In genomic region chr3:34665751-34666665, GRCm38 (mm10) we compare ENCODE assay signal across 13 mouse cellular contexts. TPM values are rescaled to one million over a fixed set of nuclear protein-coding genes. Genes with fewer than 3 reads are reported as not detected.
DNase-seq lines count a peak whose midpoint lies in the region; ATAC-seq and TF ChIP-seq lines count a peak whose summit lies in the region.
"Had no signal": no experiment of that assay in that cellular context is flagged by ENCODE, and none has a peak within 500 bp of the region (broad histone marks: within the 10 kb centered on the region; RNA-seq: fewer than 3 reads in every experiment).

No protein-coding gene starts in this region.

- peaks cover 93% of the 10 kb centered on the region for H3K4me1 ChIP-seq in forebrain, embryonic 12.5 days
- H3K4me1 ChIP-seq in midbrain, embryonic 10.5 days: peaks cover 97% of the 10 kb centered on the region
- peaks cover 45% of the 10 kb centered on the region for H3K4me1 ChIP-seq in olfactory bulb, adult 2 months (ENCODE audit: control insufficient read depth, insufficient read depth, low read length)

- peaks cover 17% of the 10 kb centered on the region for H3K27me3 ChIP-seq in forebrain, embryonic 12.5 days
- peaks cover 62% of the 10 kb centered on the region for H3K27me3 ChIP-seq in midbrain, embryonic 10.5 days (ENCODE audit: low read depth, poor library complexity, severe bottlenecking)

- peak overlapping the region; percentile 96 for H3K27ac ChIP-seq in forebrain, embryonic 12.5 days
- H3K27ac ChIP-seq in midbrain, embryonic 10.5 days (replicated peaks): peak overlapping the region; percentile 100
- H3K27ac ChIP-seq in olfactory bulb, adult 2 months (ENCODE audit: insufficient read depth, low read depth, low read length): peak overlapping the region; percentile 40
- H3K27ac ChIP-seq: kidney, embryonic 15.5 days; liver, embryonic 14.5 days had no signal

- 3% methylated on average over 10 of the region's 10 CpGs for WGBS in forebrain, embryonic 12.5 days
- 4% methylated on average over 10 of the region's 10 CpGs for WGBS in midbrain, embryonic 10.5 days
- 30% methylated on average over 9 of the region's 10 CpGs for WGBS in olfactory bulb, adult 2 months

- peak overlapping the region; percentile 38 for H3K4me3 ChIP-seq in forebrain, embryonic 12.5 days (replicated peaks)
- H3K4me3 ChIP-seq in midbrain, embryonic 10.5 days: peak overlapping the region; percentile 99
- no peak overlapping the region for H3K4me3 ChIP-seq in olfactory bulb, adult 2 months (ENCODE audit: insufficient read depth, low read depth, low read length)
- H3K4me3 ChIP-seq: myocyte had no signal

- peak overlapping the region; percentile 77 for H3K9ac ChIP-seq in forebrain, embryonic 12.5 days
- H3K9ac ChIP-seq: embryonic facial prominence, embryonic 13.5 days; kidney, embryonic 15.5 days; liver, embryonic 14.5 days had no signal

- TF ChIP-seq POLR2A in olfactory bulb, adult 2 months (IDR thresholded peaks at IDR 0.05; ENCODE audit: insufficient read depth, low read depth, low read length): no peak

- no peaks in the 10 kb centered on the region for H3K36me3 ChIP-seq in forebrain, embryonic 12.5 days (replicated peaks)
- H3K36me3 ChIP-seq in midbrain, embryonic 10.5 days: no peaks in the 10 kb centered on the region
- H3K36me3 ChIP-seq: embryonic facial prominence, embryonic 13.5 days; kidney, embryonic 15.5 days had no signal

- H3K9me3 ChIP-seq in forebrain, embryonic 12.5 days: no peaks in the 10 kb centered on the region
- no peaks in the 10 kb centered on the region for H3K9me3 ChIP-seq in midbrain, embryonic 10.5 days (replicated peaks)
- H3K9me3 ChIP-seq: embryonic facial prominence, embryonic 13.5 days; kidney, embryonic 15.5 days had no signal

- ATAC-seq in forebrain, embryonic 12.5 days (ENCODE audit: low FRiP score): no peak

- TF ChIP-seq CTCF in olfactory bulb, adult 2 months (IDR thresholded peaks at IDR 0.05; ENCODE audit: insufficient read depth, low read depth, low read length): no peak

- DNase-seq in embryo, embryonic 9.5 days (ENCODE audit: extremely low spot score): peak; percentile 52
- peak; percentile 57 for DNase-seq in midbrain, embryonic 10.5 days (ENCODE audit: low spot score)
- DNase-seq in frontal cortex, postnatal 36 days (ENCODE audit: low spot score in 2 of 2): no peak
- no peak for DNase-seq in frontal cortex, postnatal 25 days (ENCODE audit: low spot score in 2 of 2)
- DNase-seq in cerebellum, adult 11 months: no peak
- DNase-seq: gastrocnemius, postnatal 36 days; right cerebral cortex, postnatal 14 days had no signal

- H3K4me2 ChIP-seq in forebrain, embryonic 12.5 days: peak overlapping the region; percentile 67

RNA-seq across cellular contexts. Expression of gene Sox2, which starts 15.8 kb away (rescaled TPM):
- 75.5 and 77.0 TPM in 2 replicates for polyA plus RNA-seq in forebrain, embryonic 12.5 days (2016; fragmentation: Nextera tagmentation; extraction: Ambion mirVana)
- polyA plus RNA-seq in midbrain, embryonic 10.5 days (2016; fragmentation: Nextera tagmentation; extraction: Ambion mirVana): 28.8 and 31.9 TPM in 2 replicates
- polyA plus RNA-seq in olfactory bulb, adult 2 months (2012; ENCODE audit: insufficient read depth, insufficient read length, low replicate concordance, missing spikeins): not detected in 2 replicates
- polyA plus RNA-seq: myocyte had no signal

Comparison
In these comparisons a context has a peak if more than half of its experiments do, and no peak if none do; other contexts are left out.
1. DNase-seq: peak in embryo, embryonic 9.5 days (single experiment) and midbrain, embryonic 10.5 days (single experiment); none in frontal cortex, postnatal 36 days (0 of 2), frontal cortex, postnatal 25 days (0 of 2) and cerebellum, adult 11 months (single experiment).
2. H3K27ac ChIP-seq: peak in every context shown above with its lines; median percentile 100 in midbrain, embryonic 10.5 days; 96 in forebrain, embryonic 12.5 days; 40 in olfactory bulb, adult 2 months.